Mouse (Mus musculus): Measurements from ENCODE around the gene Spx.

DNA sequence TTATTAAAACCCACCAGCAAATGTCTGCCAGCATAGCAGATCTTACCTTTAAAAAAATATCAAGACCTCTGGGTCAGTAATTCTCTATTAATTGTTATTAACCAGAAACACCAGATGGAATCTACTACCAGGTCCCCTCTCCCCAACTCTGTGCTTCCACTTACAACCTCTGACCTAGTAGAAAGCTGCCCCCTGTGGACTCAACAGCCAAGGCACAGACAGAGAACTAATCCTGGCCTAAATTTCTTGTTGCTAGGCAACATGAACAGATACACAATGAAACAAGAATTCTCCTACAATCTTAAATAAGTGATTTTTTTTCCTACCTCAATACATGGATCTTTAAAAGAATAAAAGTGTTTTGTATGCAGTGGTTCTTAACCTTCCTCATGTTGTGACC is 15.8 kb downstream of the Spx start:
- TF ChIP-seq POLR2A (IDR thresholded peaks at IDR 0.05; ENCODE audit: low read depth, low read length), result no peak
- TF ChIP-seq CTCF (IDR thresholded peaks at IDR 0.05; ENCODE audit: borderline replicate concordance, insufficient read depth, low read length), result no peak

All from embryonic fibroblast, embryonic 13.5 days (primary cell).